Mouse (Mus musculus): ENCODE results near the gene Olfr389. TPM values are rescaled to one million over a fixed set of nuclear protein-coding genes. Genes with fewer than 3 reads are reported as not detected.

The Olfr389 gene
- not detected for polyA plus RNA-seq (2015; fragmentation: Illumina TruSeq; extraction: RNeasy Lipid Tissue Mini Kit (QIAGEN cat#74804); ENCODE audit: insufficient read depth, low read depth, low replicate concordance)

DNA sequence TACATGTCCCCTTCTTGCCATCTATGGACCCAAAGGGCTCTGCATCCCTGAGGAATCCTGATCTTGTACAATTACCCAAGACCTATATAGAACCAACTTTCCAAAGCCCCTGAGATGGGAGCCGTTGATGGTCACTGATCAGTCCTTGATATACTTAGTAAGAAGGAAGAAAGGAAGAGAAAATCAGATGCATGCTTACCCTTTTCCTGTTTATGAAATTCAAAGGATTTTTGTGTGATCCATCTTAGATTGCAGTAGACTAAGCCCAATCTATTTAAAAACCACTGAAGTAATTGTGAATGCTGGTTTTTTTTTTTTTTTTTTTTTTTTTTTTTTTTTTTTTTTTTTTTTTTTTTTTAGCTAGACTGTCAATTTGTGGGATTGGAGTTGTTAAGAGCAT, at the start of gene Olfr389:
Olfr389 (minus strand) TSS at position 101 of the 400 bp plus-strand sequence.

DNA sequence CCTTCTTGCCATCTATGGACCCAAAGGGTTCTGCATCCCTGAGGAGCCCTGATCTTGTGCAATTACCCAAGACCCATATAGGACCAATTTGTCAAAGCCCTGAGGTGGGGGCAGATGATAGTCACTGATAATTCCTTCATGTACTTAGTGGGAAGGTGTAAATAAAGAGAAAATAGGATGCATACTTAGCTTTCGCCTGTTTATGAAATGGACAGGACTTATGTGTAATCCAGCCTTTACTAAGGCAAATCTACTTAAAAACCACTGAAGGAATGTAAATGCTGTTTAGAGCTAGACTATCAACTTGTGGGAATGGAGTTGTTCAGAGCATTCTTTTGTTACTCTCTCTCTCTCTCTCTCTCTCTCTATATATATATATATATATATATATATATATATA, 36.4 kb upstream of the Olfr389 start, which contains the start of gene Olfr392:
Olfr392 (minus strand) TSS at position 101 of the 400 bp plus-strand sequence.

DNA sequence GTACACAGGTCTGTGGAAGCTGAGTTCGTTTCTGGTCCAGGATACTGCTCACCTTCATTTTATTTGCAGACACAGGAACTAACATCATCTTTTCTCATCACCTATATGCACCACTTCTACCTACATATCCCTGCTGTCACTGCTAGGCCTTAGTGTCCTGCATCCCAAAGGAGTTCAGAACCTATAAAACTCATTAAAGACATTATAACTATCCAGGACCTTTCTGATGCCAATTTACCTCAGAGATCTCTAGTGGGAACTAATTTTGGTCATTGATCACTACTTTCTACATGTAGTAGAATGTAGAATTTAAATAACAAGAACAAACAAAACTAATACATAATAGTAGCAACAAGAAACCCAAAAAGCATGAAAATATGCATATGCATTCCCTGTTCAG, 22.4 kb upstream of the Olfr389 start, which contains the start of gene Olfr391-ps:
Olfr391-ps (minus strand) TSS at position 101 of the 400 bp plus-strand sequence.

DNA sequence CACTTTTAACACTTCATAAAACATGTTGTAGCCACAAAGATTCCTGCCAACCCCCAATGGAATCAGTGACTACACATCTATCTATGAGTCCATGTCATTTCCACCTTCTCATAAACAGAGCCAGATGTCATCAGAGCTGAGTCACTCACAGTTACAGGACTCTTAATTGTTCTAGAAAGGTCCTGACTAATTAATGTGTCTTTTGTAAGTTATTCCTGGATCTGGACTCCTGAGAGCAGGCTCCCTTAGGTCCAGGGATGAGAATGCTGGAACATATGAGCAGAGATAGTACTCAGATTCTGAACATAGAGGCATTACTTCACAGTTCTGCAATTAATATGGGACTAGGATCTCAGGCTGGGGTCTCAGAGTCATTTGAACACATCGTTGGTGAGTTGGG, 2.2 kb upstream of the Olfr389 start, which contains the start of gene Olfr390:
Olfr390 (plus strand) TSS at position 301 of the 400 bp plus-strand sequence.

Other genes with a start within 250 kb of the Olfr389 start
- not detected for gene Olfr385, start 187.7 kb downstream of the Olfr389 start, polyA plus RNA-seq (2015; fragmentation: Illumina TruSeq; extraction: RNeasy Lipid Tissue Mini Kit (QIAGEN cat#74804); ENCODE audit: insufficient read depth, low read depth, low replicate concordance)
- not detected for gene Olfr384, start 182.1 kb downstream of the Olfr389 start, polyA plus RNA-seq (2015; fragmentation: Illumina TruSeq; extraction: RNeasy Lipid Tissue Mini Kit (QIAGEN cat#74804); ENCODE audit: insufficient read depth, low read depth, low replicate concordance)
- gene Zfp735, start 91.9 kb downstream of the Olfr389 start, polyA plus RNA-seq (2015; fragmentation: Illumina TruSeq; extraction: RNeasy Lipid Tissue Mini Kit (QIAGEN cat#74804); ENCODE audit: insufficient read depth, low read depth, low replicate concordance): not detected
- gene Olfr390, start 2.3 kb upstream of the Olfr389 start, polyA plus RNA-seq (2015; fragmentation: Illumina TruSeq; extraction: RNeasy Lipid Tissue Mini Kit (QIAGEN cat#74804); ENCODE audit: insufficient read depth, low read depth, low replicate concordance): not detected
- gene Olfr391-ps, start 22.3 kb upstream of the Olfr389 start, polyA plus RNA-seq (2015; fragmentation: Illumina TruSeq; extraction: RNeasy Lipid Tissue Mini Kit (QIAGEN cat#74804); ENCODE audit: insufficient read depth, low read depth, low replicate concordance): not detected
- gene Olfr392, start 36.3 kb upstream of the Olfr389 start, polyA plus RNA-seq (2015; fragmentation: Illumina TruSeq; extraction: RNeasy Lipid Tissue Mini Kit (QIAGEN cat#74804); ENCODE audit: insufficient read depth, low read depth, low replicate concordance): not detected
- not detected for gene Olfr393, start 70.7 kb upstream of the Olfr389 start, polyA plus RNA-seq (2015; fragmentation: Illumina TruSeq; extraction: RNeasy Lipid Tissue Mini Kit (QIAGEN cat#74804); ENCODE audit: insufficient read depth, low read depth, low replicate concordance)
- not detected for gene Olfr394, start 110.1 kb upstream of the Olfr389 start, polyA plus RNA-seq (2015; fragmentation: Illumina TruSeq; extraction: RNeasy Lipid Tissue Mini Kit (QIAGEN cat#74804); ENCODE audit: insufficient read depth, low read depth, low replicate concordance)
- gene Olfr395, start 128.6 kb upstream of the Olfr389 start, polyA plus RNA-seq (2015; fragmentation: Illumina TruSeq; extraction: RNeasy Lipid Tissue Mini Kit (QIAGEN cat#74804); ENCODE audit: insufficient read depth, low read depth, low replicate concordance): not detected
- gene Olfr23, start 156.0 kb upstream of the Olfr389 start, polyA plus RNA-seq (2015; fragmentation: Illumina TruSeq; extraction: RNeasy Lipid Tissue Mini Kit (QIAGEN cat#74804); ENCODE audit: insufficient read depth, low read depth, low replicate concordance): not detected
- not detected for gene Olfr397, start 180.1 kb upstream of the Olfr389 start, polyA plus RNA-seq (2015; fragmentation: Illumina TruSeq; extraction: RNeasy Lipid Tissue Mini Kit (QIAGEN cat#74804); ENCODE audit: insufficient read depth, low read depth, low replicate concordance)
- not detected for gene Olfr398, start 209.7 kb upstream of the Olfr389 start, polyA plus RNA-seq (2015; fragmentation: Illumina TruSeq; extraction: RNeasy Lipid Tissue Mini Kit (QIAGEN cat#74804); ENCODE audit: insufficient read depth, low read depth, low replicate concordance)